Mouse (Mus musculus): ENCODE data around the gene Hunk.
A peak's percentile ranks its signal among the peaks of the same experiment; 100 is the strongest.

Gene Hunk

DNA sequence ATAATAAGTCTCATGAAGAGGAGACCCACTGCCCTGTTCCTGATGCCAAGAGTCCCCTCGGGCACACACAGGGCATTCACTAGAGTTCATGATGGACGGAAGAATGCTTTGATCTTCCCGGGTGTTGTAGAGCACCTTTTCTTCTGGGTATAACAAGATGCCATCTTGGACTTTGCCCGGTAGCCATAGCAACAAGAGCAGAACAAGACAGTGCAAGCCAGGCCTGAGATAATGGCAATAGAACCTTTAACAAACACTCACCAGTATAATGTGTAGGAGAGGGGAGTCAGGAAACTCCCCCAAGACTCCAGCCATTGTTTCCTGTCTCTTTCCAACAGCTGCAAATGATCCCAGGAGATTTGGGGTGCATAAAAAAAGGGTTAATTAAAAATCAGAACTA lies 8.9 kb downstream of the Hunk start:
- no peak for DNase-seq (ENCODE audit: low spot score)

DNA sequence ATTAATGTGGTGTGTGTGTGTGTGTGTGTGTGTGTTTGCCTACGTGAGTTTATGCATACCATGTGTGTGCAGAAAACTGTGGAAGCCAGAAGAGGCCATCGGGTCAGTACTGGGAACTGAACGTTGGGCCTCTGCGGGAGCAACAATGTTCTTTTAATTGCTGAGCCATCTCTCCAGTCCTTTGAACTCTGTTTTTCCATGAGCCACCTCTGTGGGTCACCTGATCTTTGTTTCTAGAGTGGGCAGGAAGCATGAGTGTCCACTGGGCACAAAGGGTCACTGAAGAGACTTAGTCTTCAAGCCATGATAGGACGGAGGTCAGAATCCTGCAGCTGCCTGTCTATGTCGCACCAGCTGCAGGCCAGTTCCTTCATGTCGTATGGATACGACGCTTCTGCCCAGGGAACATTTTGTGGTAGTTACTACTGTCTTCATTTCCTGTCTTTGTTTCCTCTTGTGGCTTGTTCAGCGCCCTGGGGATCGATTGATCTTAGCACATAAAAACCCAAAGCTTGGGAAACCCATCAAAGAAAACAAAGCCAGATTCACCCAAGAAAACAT lies 10.3 kb downstream of the Hunk start:
- no peak for DNase-seq (ENCODE audit: low spot score)

DNA sequence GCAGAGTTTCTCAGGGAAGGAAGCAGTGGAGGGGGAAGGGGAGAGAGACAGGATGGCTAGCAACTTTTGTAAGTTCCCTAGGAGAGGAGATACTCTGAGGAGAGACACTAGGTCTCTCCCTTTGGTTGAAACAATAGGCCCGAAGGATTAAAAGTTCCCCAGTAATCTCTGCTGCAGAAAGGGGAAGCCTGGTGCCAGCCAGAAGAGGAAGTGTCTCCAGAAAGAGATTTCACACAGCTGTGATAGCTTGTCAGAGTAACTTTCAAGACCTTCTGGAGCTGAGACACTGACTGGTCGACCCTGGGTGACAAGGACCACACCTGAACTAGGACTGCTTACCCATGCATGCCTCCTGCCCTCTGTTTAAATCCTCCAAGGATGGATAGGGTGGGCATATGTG lies 11.1 kb downstream of the Hunk start:
- no peak for DNase-seq (ENCODE audit: low spot score)

DNA sequence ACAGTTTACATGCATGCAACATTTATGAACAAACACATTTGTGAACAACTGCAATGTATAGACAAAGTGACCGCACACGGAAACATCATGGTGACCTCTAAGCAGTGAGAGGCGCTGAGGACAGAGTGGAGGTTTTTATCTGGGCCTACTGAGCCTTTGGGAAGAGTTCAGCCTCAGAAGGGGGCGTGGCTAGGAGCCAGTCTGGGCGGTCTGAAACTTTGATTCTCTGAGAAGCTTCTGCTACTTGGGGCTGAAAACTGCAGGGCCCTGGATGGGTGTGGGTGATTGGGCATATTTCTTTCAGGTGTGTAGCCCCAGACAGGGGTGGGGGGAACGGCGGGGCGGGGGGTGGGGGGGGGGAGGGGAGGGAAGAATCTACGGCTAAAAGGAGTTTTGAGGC lies 14.5 kb downstream of the Hunk start:
- no peak for DNase-seq (ENCODE audit: low spot score)

DNA sequence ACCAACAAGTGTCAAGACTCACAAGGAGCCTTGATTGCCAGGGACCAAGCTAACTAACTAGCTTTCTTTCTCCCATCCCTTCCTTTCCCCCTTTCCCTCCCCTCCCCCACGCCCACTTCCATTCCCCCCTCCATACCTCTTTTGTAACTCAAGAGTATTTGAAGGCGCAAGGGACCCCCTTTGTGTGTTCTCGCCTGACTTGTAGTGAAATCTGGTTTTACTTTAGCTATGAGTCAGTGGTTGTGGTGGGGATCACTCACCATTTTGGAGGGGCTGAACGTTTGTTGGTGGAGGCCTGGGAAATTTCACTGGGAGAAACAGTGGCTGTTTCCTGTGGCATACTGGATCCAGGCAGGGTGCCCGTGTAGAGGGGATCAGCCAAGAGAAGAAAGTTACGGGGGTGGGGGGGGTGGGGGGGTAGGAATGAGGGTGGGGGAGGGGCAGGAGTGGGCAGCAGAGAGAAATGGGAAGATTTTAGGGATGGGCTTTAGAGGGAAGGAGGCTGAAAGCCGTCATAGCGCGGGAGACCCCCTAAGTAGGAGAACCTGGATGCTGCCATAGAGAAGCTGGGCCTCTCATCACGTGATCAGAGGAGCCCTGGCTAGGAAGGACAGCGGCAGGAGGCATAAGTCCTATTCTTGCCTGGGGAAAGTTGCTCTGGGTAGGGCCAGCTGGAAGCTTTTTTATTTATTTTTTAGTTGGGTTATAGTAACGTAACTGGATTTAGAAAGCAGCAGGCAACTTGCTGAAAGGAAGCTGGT lies 15.3 kb downstream of the Hunk start:
- no peak for DNase-seq (ENCODE audit: low spot score)

DNA sequence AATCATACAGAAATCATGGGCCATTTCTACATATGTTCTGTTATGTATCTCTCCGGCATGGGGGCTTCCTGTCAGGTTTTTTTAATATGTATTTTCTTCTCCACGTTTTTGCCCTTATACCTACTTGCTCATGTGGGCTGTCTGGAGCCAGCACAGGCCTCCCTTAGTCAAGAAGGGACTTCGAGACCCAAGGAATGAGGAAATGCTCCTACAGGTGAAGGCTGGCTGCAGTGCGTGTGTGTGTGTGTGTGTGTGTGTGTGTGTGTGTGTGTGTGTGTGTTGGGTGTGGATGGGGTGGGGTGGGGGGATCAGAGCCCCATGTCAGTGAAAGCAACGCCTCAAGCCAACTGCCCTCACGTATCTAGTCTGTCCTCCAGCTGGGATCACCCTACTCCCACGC lies 16.5 kb downstream of the Hunk start:
- DNase-seq (ENCODE audit: low spot score): no peak

DNA sequence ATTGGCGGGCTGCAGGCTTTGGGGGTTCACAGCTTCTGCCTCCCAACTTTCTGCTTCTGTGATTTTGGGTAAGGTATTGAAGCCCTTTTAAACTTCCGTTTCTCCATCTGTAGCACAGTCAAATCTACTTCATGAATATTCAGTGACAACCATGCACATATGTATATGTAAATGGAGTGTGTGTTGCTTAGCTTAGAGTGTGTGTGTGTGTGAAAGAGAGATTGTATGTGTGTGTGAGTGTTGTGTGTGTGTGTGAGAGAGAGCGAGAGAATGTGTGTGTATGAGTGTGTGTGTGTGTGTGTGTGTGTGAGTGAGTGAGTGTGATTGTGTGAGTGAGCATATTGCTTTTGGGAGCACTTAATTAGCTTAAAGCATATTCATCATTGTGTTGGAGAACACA lies 19.4 kb downstream of the Hunk start:
- DNase-seq (ENCODE audit: low spot score): no peak

DNA sequence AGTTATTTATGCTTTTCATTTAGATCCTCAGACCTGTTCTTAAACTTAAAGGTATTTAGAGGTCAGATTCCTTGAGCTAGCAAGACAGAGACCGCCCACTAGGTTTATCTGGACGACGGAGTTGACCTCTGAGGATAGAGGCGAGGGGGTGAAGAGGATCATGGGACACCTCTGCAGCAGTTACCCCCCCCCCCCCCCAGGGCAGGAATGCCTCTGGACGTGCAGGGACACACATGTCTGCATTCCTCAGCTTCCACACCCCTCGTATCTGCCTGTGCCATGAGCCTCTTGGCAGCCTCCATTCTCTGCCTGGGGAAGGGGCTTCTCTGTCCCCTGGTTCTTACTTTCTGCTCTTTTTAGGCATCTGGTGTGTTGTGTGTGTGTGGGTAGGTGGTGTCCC lies 19.8 kb downstream of the Hunk start:
- no peak for DNase-seq (ENCODE audit: low spot score)

DNA sequence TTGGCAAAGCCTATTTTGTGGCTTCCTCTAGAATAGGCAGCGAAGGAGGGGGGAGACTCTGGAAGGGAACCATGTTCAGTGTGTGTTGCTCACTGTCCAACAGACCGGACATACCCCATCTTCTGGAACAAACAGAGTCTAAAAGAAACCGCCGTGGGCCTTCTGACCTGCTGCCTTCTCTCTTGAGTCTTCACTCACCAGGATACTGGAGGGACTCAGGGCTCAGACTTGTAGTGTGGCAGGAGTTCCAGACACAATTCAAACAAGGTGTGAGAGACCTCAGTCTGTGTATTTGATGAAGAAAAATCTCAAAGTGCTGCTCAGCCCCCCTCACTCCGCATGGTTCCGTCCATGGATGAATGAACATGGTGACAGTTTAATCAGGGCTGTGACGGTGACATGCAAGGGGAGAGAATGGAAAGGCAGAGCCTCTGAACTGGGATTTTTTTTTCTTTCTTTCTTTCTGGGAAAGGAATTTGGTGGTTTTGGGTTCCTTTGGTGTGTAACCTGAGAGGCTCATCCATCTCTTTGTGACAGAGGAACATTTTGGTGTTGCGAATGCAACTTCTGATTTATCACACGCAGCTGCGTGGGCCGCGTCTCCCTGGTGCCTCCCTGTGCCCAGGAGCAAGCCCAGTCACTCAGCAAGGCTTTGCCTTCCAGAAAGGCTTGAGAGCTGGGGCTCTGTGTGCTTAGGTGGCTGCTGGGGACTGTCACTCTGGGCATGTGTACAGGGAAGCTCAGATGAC lies 21.9 kb downstream of the Hunk start:
- DNase-seq (ENCODE audit: low spot score): no peak

DNA sequence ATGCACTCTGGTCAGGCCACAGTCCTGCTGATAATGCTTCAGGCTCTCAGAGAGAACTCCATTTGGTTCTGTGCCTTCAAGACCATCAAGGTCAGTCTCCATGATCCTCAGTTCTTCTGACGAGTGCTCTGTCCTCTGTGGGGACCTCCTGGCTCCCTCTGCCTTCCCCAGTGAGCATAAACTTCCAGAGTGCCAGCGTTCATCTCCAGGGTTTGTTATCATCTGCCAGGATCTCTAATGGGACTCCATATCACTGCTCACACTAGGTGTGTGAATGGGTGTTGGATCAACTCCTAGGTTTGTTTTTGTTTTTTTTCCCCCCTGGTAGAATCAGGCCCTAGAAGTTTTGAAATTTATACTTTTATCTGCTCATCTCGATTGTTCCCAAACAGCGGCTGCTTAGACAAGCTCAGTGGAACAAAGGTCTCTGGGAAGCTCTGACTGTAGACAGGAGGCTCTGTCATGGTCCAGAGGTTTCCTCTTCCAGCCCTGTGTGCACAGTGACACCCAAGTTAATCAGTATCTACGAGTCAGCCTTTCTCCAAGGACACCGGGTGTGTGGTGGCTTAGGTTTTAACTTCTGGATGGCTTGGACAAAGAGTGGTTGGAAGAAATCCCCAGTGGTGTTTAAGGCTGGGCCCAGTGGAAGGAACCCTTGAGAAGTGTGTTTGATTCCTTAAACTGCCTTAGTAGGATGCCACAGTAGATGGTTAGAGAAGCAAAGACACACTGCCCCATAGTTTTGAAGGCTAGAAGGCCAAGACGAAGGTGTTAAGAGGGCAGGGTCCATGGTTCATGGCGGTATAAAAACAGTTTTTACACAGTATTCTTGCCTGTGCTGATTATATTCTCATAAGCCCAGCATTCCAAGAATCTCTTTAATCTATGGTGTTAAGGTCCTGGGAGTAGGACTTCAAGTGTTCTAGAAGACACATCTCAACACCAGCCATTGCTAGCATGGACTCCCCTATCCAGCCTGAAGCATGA lies 26.6 kb downstream of the Hunk start:
- DNase-seq (ENCODE audit: low spot score): no peak

DNA sequence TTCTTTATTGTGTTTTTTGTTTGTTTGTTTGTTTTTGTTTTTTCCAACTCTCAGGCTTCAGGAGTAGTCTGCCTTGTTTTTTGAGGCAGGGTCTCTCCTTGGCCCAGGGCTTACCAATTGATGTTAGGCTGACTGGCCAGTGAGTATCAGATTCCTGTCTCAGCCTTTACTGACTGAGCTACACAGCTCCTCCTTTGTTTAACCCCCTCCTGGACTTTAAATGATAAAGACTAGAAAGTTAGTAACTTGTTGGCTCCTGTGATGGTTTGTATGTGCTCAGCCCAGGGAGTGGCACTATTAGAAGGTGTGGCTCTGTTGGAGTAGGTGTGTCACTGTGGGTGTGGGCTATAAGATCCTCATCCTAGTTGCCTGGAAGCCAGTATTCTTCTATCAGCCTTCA lies 30.8 kb downstream of the Hunk start:
- DNase-seq (ENCODE audit: low spot score): no peak

DNA sequence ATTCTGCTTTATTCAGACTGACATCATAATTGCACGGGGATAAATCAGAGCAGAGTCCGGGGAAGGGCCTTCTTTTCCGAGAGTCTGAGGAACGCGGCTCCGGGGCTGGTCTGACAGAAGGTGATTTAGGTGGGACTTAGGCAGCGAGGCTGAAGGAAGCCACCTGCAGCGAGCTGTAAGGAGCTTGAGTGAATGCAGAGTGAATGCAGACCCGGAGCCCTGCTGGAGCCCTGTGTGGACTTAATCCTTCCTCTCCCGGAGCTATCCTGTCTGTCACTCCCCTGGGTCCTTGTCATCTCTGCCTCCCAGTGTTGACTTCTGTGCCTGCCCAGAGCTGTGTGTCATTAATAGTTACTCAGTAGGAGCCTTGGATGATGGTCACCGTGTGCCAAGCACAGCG lies 32.8 kb downstream of the Hunk start:
- no peak for DNase-seq (ENCODE audit: low spot score)

DNA sequence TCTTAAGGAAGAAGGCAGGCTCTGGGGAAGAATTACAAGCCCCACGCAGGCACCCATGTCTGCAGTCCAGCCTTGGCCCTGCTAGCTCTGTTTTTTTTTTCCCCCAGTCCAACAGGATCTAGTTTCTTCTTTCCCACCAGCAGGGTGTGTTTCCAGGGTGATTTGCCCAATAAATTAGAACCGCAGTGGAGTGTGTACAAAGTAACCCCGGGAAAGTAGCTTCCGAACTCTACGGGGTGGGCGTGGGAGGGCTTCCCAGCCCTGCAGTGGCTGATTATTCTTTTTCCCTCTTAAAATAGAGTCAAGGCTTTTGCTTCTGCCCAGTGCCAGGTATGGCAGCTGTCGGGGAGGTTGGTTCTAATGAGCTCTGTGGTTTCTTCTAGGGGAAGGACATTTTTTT lies 35.3 kb downstream of the Hunk start:
- DNase-seq (ENCODE audit: low spot score): no peak

DNA sequence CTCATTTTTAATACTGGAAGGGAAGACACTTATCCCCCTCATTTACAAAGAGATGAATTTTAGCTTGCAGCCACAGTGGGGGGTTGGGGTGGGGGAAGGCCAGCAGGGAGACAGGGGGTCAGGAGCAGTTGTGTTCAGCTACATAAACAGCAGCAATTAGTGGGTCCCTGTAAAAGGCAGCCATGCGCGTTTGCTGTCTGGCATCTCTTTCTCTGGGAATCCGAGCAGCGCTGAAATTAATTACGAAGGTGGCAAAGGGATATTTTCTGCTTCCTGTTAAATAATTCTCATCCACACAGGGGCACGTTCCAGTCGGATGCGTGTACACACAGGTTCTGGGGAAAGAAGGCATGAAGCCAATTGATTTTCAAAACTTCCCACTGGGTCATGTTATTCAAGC lies 35.7 kb downstream of the Hunk start:
- DNase-seq (ENCODE audit: low spot score): no peak

DNA sequence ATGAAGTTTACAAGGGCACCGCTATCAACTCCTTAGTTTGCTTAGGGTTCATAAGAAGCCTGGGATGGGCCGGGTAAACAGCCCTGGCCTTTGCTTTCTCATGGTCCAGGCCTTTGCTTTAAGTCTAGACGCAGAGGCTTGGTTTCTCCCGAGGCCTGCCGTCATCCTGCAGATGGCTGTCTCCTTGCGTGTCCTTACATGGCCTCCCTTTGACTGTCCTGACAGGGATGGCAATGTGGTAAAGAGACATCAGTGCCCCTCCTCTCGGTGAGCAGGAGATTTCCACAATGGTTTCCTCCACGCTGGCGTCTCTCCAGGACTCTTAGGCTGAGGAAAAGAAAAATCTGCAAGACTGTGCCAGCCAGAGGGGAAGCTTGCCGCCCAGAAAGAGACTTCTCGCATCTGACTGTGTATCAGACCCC lies 36.3 kb downstream of the Hunk start:
- peak; percentile 37 for DNase-seq (ENCODE audit: low spot score)

DNA sequence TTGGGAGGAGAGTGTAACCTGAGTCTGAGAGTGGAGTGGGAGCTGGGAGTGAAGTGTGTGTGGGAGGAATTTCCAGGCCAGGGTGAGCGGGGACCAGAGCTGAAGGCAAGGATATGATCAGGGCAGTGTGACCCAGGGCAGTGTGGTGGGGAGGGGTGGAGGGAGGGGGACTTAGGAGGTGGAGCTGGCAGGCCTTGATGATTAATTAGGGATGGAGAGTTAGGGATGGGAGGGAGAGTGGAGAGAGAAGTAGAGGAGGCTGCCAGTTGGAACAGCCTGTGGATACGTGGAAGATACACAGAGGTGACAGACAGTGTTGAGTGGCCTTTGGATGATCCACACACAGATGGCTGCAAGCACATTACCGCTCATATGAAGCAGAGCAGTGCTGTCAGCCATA lies 38.1 kb downstream of the Hunk start:
- no peak for DNase-seq (ENCODE audit: low spot score)

DNA sequence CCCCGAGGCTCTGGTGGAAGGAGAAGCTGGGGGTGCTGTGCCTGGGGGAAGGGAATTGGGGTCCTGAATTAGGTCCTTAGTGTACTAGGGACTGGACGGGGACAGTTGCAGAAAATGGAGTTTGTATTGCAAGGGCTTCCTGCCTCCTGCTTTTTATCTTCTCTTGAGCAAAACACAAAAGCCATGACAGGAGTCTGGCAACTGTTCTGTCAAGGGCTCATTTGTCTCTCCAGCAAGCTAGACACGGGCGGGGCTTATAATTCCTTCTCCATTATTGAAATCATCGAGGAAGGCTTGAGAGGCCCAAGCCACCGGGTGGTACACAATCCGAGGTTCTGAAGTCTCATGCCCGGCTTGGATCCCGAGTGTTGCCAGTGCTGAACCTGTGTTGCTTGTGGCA lies 38.6 kb downstream of the Hunk start:
- no peak for DNase-seq (ENCODE audit: low spot score)

DNA sequence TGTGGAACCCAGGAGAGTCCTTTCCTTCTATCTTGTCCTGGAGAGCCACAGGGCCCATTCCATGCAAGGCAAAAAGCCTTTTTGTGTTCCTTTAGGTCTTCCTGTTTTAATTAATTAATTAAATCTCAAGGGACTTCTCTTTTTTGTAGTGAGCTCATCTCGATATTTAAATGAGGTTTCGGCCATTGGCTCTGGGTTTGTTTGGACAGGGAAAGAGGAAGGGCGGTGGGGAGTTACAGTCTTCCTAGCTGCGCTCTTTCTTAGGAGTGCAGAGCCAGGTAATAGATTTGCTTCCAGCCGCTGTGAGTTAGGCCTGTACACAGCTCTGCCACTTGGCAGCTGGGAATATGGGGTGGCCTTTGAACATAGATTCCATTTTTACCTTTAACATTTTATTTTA lies 40.4 kb downstream of the Hunk start:
- no peak for DNase-seq (ENCODE audit: low spot score)

DNA sequence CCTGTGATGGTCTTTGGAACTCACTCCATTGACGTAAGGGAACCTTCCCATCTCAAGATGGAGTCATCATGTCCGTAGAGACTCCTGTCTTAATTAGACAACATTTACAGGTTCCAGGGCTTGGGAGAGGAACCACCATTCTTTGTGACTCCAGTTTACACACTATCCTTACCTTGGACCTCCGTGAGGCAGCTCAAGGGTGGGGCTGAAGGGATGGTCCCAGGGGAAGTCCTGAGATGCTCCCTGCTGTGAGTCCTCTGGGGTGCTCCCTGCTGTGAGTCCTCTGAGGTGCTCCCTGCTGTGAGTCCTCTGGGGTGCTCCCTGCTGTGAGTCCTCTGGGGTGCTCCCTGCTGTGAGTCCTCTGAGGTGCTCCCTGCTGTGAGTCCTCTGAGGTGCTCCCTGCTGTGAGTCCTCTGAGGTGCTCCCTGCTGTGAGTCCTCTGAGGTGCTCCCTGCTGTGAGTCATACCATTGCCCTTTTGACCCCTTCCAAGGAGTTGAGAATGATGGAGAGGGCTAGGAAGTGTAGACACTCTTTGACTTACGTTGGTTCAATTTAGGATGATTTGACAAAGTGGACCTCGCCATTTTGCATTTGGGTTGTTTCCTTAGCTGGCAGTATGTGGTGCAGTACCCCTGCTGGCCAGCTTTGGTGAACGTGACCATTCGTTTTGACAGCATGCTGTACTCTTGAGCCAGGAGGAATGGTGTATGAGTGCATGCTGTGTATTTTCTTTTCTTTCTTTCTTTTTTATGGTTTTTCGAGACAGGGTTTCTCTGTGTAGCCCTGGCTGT lies 42.2 kb downstream of the Hunk start:
- no peak for DNase-seq (ENCODE audit: low spot score)

DNA sequence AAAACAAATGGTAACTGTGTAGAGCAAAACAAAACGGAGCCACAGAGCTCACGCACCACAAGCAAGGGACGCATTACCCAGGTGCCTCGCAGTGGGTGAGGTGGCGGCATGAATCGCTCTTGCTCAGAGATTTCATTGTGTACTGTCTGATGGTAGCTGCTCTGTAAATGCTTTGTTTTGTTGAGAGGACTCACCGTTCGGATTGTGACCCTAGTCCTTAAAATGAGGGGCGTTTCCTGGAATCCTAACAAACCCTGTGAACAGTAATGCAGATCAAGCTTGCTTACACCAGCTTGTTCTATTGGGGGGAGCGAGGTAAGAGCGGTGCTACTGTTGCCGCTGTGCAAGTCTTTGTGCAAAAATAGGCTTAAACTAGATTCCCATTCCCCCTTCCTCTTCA lies 47.7 kb downstream of the Hunk start:
- DNase-seq (ENCODE audit: low spot score): no peak

DNA sequence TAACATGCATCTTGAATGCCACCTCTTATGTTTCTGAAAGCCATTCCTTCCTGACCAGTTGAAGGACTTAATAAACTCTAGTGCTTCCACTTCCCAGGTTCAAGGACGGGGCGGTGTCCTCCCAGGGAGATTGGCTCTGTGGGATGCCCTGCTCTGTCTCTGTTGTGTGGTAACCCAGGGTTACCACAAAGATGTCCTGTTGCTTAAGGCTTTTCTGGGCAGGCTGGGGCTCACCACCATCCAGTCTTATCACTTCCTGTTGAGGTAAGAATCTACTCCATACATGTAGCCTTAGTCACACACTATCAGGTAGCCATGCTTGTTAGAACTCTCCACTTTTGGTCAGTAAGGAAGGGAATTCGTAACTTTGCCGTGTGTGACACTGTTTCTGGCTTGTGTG lies 49.4 kb downstream of the Hunk start:
- no peak for DNase-seq (ENCODE audit: low spot score)

DNA sequence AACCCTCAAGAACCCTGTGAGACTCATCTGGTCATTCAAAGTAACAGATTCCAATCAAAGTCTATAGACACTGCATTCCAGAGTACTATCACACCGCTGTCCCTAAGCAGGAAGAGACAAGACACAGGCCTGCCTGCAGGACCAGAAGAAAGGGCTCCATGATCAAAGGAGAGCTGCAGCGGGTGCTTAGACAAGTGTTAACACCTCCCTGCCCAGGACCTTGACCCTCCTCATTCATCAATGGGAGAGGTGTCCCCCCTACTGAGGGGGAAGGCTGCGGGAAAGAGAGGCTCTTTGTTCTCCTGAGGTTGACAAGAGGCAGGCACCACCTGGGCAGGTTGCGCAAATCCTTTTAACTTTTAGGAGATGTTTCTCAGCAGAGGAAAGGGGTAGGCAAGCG lies 51.5 kb downstream of the Hunk start:
- no peak for DNase-seq (ENCODE audit: low spot score)
